In the genomic region with DNA sequence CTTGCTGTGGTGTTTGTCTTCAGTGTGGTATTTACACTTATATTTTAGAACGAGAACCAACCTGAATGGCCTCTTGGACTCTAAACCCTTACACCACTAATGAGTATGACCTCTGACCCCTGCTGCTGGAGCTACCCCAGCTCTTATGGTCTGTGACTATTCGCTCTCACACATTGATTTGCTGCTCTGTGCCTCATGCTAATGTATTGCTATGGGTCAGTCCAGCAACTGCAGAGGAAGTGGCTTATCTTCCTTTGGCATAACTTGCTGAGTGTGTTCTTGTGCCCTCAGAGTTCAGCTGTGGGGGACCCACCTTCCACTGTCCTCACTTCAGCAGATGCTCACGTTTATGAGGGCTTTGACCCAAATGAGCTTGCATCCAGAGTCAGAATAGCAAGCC, we compare ENCODE assay signal across 17 mouse cellular contexts. TPM values are rescaled to one million over a fixed set of nuclear protein-coding genes. Genes with fewer than 3 reads are reported as not detected.
A peak's percentile ranks its signal among the peaks of the same experiment; 100 is the strongest.
DNase-seq lines count a peak whose midpoint lies in the region; ATAC-seq and TF ChIP-seq lines count a peak whose summit lies in the region.
"Had no signal": no experiment of that assay in that cellular context is flagged by ENCODE, and none has a peak within 500 bp of the region (broad histone marks: within the 10 kb centered on the region; RNA-seq: fewer than 3 reads in every experiment).

No protein-coding gene starts in this region.

- peak; percentile 16 for DNase-seq in G1E (ENCODE audit: low spot score)
- DNase-seq in cerebellum, postnatal 36 days = no peak
- DNase-seq in forebrain, postnatal 0 days = no peak
- DNase-seq in forebrain, embryonic 11.5 days (ENCODE audit: low spot score) = no peak
- no peak for DNase-seq in adrenal gland, adult 18-20 months (ENCODE audit: low spot score in 2 of 2)
- DNase-seq: adrenal gland, postnatal 14 days; lung, embryonic 14.5 days; right cerebral cortex, postnatal 25 days had no signal

- peaks cover 2% of the 10 kb centered on the region; the same call in 1 of the 2 replicates for H3K9me3 ChIP-seq in G1E (replicated peaks)
- peaks cover 5% of the 10 kb centered on the region; the same call in 1 of the 2 replicates for H3K9me3 ChIP-seq in kidney, embryonic 16.5 days (ENCODE audit: low read length)
- no peaks in the 10 kb centered on the region for H3K9me3 ChIP-seq in liver, embryonic 15.5 days (replicated peaks)
- no peaks in the 10 kb centered on the region for H3K9me3 ChIP-seq in forebrain, postnatal 0 days (ENCODE audit: low read length)
- no peaks in the 10 kb centered on the region for H3K9me3 ChIP-seq in forebrain, embryonic 11.5 days (ENCODE audit: control insufficient read depth, low read length)
- H3K9me3 ChIP-seq: midbrain, embryonic 13.5 days; neural tube, embryonic 13.5 days had no signal

- peaks cover 96% of the 10 kb centered on the region for H3K36me3 ChIP-seq in G1E (replicated peaks)
- peaks cover 46% of the 10 kb centered on the region for H3K36me3 ChIP-seq in kidney, embryonic 16.5 days (ENCODE audit: insufficient read depth, low read length)
- H3K36me3 ChIP-seq in liver, embryonic 15.5 days (replicated peaks) = peaks cover 79% of the 10 kb centered on the region
- H3K36me3 ChIP-seq in forebrain, postnatal 0 days (ENCODE audit: insufficient read depth) = peaks cover 27% of the 10 kb centered on the region
- no peaks in the 10 kb centered on the region; the same call in 1 of the 2 replicates for H3K36me3 ChIP-seq in forebrain, embryonic 11.5 days (ENCODE audit: control insufficient read depth, insufficient read depth, low read length)

- peaks cover 46% of the 10 kb centered on the region for H3K4me1 ChIP-seq in G1E (ENCODE audit: insufficient read depth, low read depth, low read length)
- H3K4me1 ChIP-seq in kidney, embryonic 16.5 days (ENCODE audit: insufficient read depth, low read length) = no peaks in the 10 kb centered on the region
- peaks cover 53% of the 10 kb centered on the region for H3K4me1 ChIP-seq in liver, embryonic 15.5 days (replicated peaks)
- H3K4me1 ChIP-seq in forebrain, postnatal 0 days (ENCODE audit: insufficient read depth) = no peaks in the 10 kb centered on the region
- no peaks in the 10 kb centered on the region for H3K4me1 ChIP-seq in forebrain, embryonic 11.5 days (replicated peaks; ENCODE audit: control insufficient read depth, insufficient read depth, low read length)
- H3K4me1 ChIP-seq: hindbrain, embryonic 12.5 days; midbrain, embryonic 13.5 days; neural tube, embryonic 13.5 days had no signal

- H3K27me3 ChIP-seq in G1E (ENCODE audit: insufficient read depth, low read length) = no peaks in the 10 kb centered on the region
- H3K27me3 ChIP-seq in kidney, embryonic 16.5 days (ENCODE audit: insufficient read depth, low read length) = no peaks in the 10 kb centered on the region
- H3K27me3 ChIP-seq in liver, embryonic 15.5 days = no peaks in the 10 kb centered on the region
- H3K27me3 ChIP-seq in forebrain, postnatal 0 days (ENCODE audit: insufficient read depth, low read length) = no peaks in the 10 kb centered on the region
- H3K27me3 ChIP-seq in forebrain, embryonic 11.5 days (ENCODE audit: control insufficient read depth, insufficient read depth, low read length) = no peaks in the 10 kb centered on the region
- H3K27me3 ChIP-seq: CH12.LX; heart, embryonic 12.5 days; hindbrain, embryonic 12.5 days; midbrain, embryonic 13.5 days; neural tube, embryonic 13.5 days had no signal

- H3K27ac ChIP-seq in kidney, embryonic 16.5 days (ENCODE audit: low read length) = no peak overlapping the region
- peak overlapping the region; percentile 91 for H3K27ac ChIP-seq in liver, embryonic 15.5 days (replicated peaks)
- H3K27ac ChIP-seq in forebrain, postnatal 0 days (ENCODE audit: low read depth, low read length) = no peak overlapping the region
- no peak overlapping the region for H3K27ac ChIP-seq in forebrain, embryonic 11.5 days (ENCODE audit: low read depth, low read length)
- H3K27ac ChIP-seq: hindbrain, embryonic 12.5 days; layer of hippocampus, adult 2 months; midbrain, embryonic 13.5 days; neural tube, embryonic 13.5 days had no signal

- 73% methylated on average over 3 of the region's 3 CpGs for WGBS in kidney, embryonic 16.5 days
- 29% methylated on average over 3 of the region's 3 CpGs for WGBS in liver, embryonic 15.5 days (ENCODE audit: insufficient replicate concordance)
- WGBS in forebrain, postnatal 0 days = 83% methylated on average over 3 of the region's 3 CpGs
- WGBS in forebrain, embryonic 11.5 days = 86% methylated on average over 3 of the region's 3 CpGs

- H3K9ac ChIP-seq in kidney, embryonic 16.5 days (replicated peaks; ENCODE audit: low read length) = no peak overlapping the region
- H3K9ac ChIP-seq in liver, embryonic 15.5 days = no peak overlapping the region
- H3K9ac ChIP-seq in forebrain, postnatal 0 days = no peak overlapping the region
- H3K9ac ChIP-seq in forebrain, embryonic 11.5 days (ENCODE audit: low read length) = no peak overlapping the region
- H3K9ac ChIP-seq: heart, embryonic 12.5 days; hindbrain, embryonic 12.5 days; lung, embryonic 14.5 days; midbrain, embryonic 13.5 days; neural tube, embryonic 13.5 days had no signal

- no peak overlapping the region for H3K4me2 ChIP-seq in kidney, embryonic 16.5 days (replicated peaks; ENCODE audit: low read depth, low read length)
- H3K4me2 ChIP-seq in liver, embryonic 15.5 days = peak overlapping the region; percentile 58
- H3K4me2 ChIP-seq in forebrain, postnatal 0 days (ENCODE audit: low read depth) = no peak overlapping the region
- H3K4me2 ChIP-seq in forebrain, embryonic 11.5 days (ENCODE audit: low read depth, low read length, severe bottlenecking) = no peak overlapping the region
- H3K4me2 ChIP-seq: heart, embryonic 12.5 days; hindbrain, embryonic 12.5 days; lung, embryonic 14.5 days; midbrain, embryonic 13.5 days; neural tube, embryonic 13.5 days had no signal

- no peak for TF ChIP-seq CTCF in G1E (IDR thresholded peaks at IDR 0.05; ENCODE audit: low read depth, low read length)
- TF ChIP-seq CTCF in forebrain, postnatal 0 days (IDR thresholded peaks at IDR 0.05; ENCODE audit: low read depth) = no peak

- peak; percentile 61 for ATAC-seq in G1E (ENCODE audit: extremely low read depth, insufficient number of reproducible peaks, low FRiP score, poor library complexity, severe bottlenecking)
- peak; percentile 33; the same call in 1 of the 2 replicates for ATAC-seq in common myeloid progenitor, adult 5-6 weeks (replicated peaks; ENCODE audit: low read depth, poor library complexity, severe bottlenecking)
- ATAC-seq in kidney, embryonic 16.5 days (ENCODE audit: low FRiP score, low TSS enrichment) = 0 out of 2 replicates have a peak, but pooled peaks have one; percentile 59
- peak; percentile 82 for ATAC-seq in liver, embryonic 15.5 days (ENCODE audit: insufficient read depth)
- ATAC-seq in forebrain, postnatal 0 days = no peak
- ATAC-seq in forebrain, embryonic 11.5 days (replicated peaks; ENCODE audit: low FRiP score) = no peak
- ATAC-seq: midbrain, embryonic 13.5 days had no signal

- no peak overlapping the region; the same call in 1 of the 2 replicates for H3K4me3 ChIP-seq in G1E (ENCODE audit: low read depth, low read length)
- H3K4me3 ChIP-seq in kidney, embryonic 16.5 days (ENCODE audit: low read length) = no peak overlapping the region
- 0 out of 2 replicates have a peak overlapping the region, but pooled peaks have one; percentile 8 for H3K4me3 ChIP-seq in liver, embryonic 15.5 days (replicated peaks)
- H3K4me3 ChIP-seq in forebrain, postnatal 0 days (ENCODE audit: low read depth, low read length) = no peak overlapping the region
- no peak overlapping the region for H3K4me3 ChIP-seq in forebrain, embryonic 11.5 days (ENCODE audit: low read depth, low read length)
- H3K4me3 ChIP-seq: heart, embryonic 12.5 days; hindbrain, embryonic 12.5 days; layer of hippocampus, adult 2 months; midbrain, embryonic 13.5 days; neural tube, embryonic 13.5 days had no signal

RNA-seq across cellular contexts. Expression of a gene that starts 24.7 kb away (rescaled TPM):
- total RNA-seq in G1E (2014; fragmentation: Nextera tagmentation) (62.6 and 63.2 TPM in 2 replicates), G1E (2017) (68.8 and 73.1 TPM in 2 replicates)
- 197 and 273 TPM in 2 replicates for polyA plus RNA-seq in G1E (2012)
- total RNA-seq in common myeloid progenitor, adult 5-6 weeks (2017) = 98.8 and 100 TPM in 2 replicates
- polyA plus RNA-seq in kidney, embryonic 16.5 days (2015; fragmentation: Nextera tagmentation; extraction: Ambion mirVana) = 72.1 and 74.4 TPM in 2 replicates
- polyA plus RNA-seq in liver, embryonic 15.5 days (2015; fragmentation: Nextera tagmentation; extraction: Ambion mirVana) = 82.9 and 84.9 TPM in 2 replicates
- 75.6 and 84.8 TPM in 2 replicates for total RNA-seq in forebrain, postnatal 0 days (2014; rRNA removed)
- 52.6 and 58.6 TPM in 2 replicates for polyA plus RNA-seq in forebrain, postnatal 0 days (2015; fragmentation: Nextera tagmentation; extraction: Ambion mirVana)
- polyA plus RNA-seq in forebrain, embryonic 11.5 days (2014; fragmentation: Nextera tagmentation; extraction: Ambion mirVana) = 66.0 and 67.1 TPM in 2 replicates
- 10 to 100 TPM; 27.9 to 38.8 TPM for total RNA-seq in adrenal gland, adult 18-20 months (2021)

RNA-seq across cellular contexts. Expression of a gene that starts 43.9 kb away (rescaled TPM):
- 13.8 and 18.3 TPM in 2 replicates for total RNA-seq in G1E (2014; fragmentation: Nextera tagmentation)
- total RNA-seq in G1E (2017) = 103 and 117 TPM in 2 replicates
- 1.9 and 2.0 TPM in 2 replicates for polyA plus RNA-seq in G1E (2012)
- total RNA-seq in common myeloid progenitor, adult 5-6 weeks (2017) = 221 and 259 TPM in 2 replicates
- 97.9 and 161 TPM in 2 replicates for polyA plus RNA-seq in kidney, embryonic 16.5 days (2015; fragmentation: Nextera tagmentation; extraction: Ambion mirVana)
- 35.2 and 55.6 TPM in 2 replicates for polyA plus RNA-seq in liver, embryonic 15.5 days (2015; fragmentation: Nextera tagmentation; extraction: Ambion mirVana)
- 94.9 and 106 TPM in 2 replicates for total RNA-seq in forebrain, postnatal 0 days (2014; rRNA removed)
- 54.1 and 69.9 TPM in 2 replicates for polyA plus RNA-seq in forebrain, postnatal 0 days (2015; fragmentation: Nextera tagmentation; extraction: Ambion mirVana)
- polyA plus RNA-seq in forebrain, embryonic 11.5 days (2014; fragmentation: Nextera tagmentation; extraction: Ambion mirVana) = 72.3 and 82.9 TPM in 2 replicates
- total RNA-seq in adrenal gland, adult 18-20 months (2021) = 10 to 100 TPM; 57.3 to 98.9 TPM

Comparison
In these comparisons a context has a peak if more than half of its experiments do, and no peak if none do; other contexts are left out.
1. ATAC-seq: peak in G1E (single experiment), common myeloid progenitor, adult 5-6 weeks (single experiment), kidney, embryonic 16.5 days (single experiment) and liver, embryonic 15.5 days (single experiment); none in forebrain, postnatal 0 days (single experiment) and forebrain, embryonic 11.5 days (single experiment).
2. RNA of a gene that starts 43.9 kb away (polyA plus RNA-seq): 97.9 to 161 TPM in kidney, embryonic 16.5 days, 72.3 to 82.9 TPM in forebrain, embryonic 11.5 days, 35.2 to 55.6 TPM in liver, embryonic 15.5 days and 54.1 to 69.9 TPM in forebrain, postnatal 0 days; 1.9 to 2.0 TPM in G1E; every median in the first group is over 10 times any median in the second.